Mouse (Mus musculus) v-Abl transformed pro-B cells (cell line): ENCODE measurements around the gene D630045J12Rik.

ENCODE experiments used
- in situ Hi-C, 2 experiments: fragments of 400-800 bp; cut with MboI; formaldehyde crosslinking; loops; one replicate each; pipeline ENCODE4 v1.15.1; 2025; ENCODE audit not compliant: unreplicated experiment in 2 of 2

D630045J12Rik gene

GRCm38 (mm10) chr6:38244167-38244566 lies 9.6 kb downstream of the D630045J12Rik start:
- in situ Hi-C loops: no loop called here

GRCm38 (mm10) chr6:38242833-38243232 lies 11.0 kb downstream of the D630045J12Rik start:
- in situ Hi-C loops: no loop called here

GRCm38 (mm10) chr6:38242295-38242830 lies 11.4 kb downstream of the D630045J12Rik start:
- in situ Hi-C loops: no loop called here

- in situ Hi-C loops: no loop called here
Measured at GRCm38 (mm10) chr6:38241508-38241907, 12.3 kb downstream of the D630045J12Rik start.

GRCm38 (mm10) chr6:38240618-38241017 lies 13.2 kb downstream of the D630045J12Rik start:
- in situ Hi-C loops: no loop called here

- in situ Hi-C loops: no loop called here
Measured at GRCm38 (mm10) chr6:38238382-38238781, 15.4 kb downstream of the D630045J12Rik start.

GRCm38 (mm10) chr6:38235991-38236658 lies 17.7 kb downstream of the D630045J12Rik start:
- in situ Hi-C loops: no loop called here

DNA sequence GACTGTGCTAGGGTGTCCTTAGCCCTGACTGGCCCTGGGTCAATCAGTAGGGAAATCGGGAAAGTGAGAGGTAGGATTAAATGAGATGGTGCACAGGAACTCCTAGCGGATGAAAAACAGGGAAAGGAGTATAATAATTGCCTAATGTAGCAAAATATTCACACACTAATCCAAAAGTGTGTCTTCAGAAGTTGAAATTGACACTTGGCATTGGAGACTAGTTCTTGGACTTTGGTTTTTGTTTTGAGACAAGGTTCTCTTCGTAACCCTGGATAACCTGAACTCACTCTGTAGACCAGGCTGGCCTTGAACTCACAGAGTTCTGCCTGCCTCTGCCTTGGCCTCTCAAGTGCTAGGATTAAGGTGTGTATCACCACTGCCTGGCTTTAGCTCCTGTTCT lies 20.0 kb downstream of the D630045J12Rik start:
- in situ Hi-C loops: no loop called here

- in situ Hi-C loops: no loop called here
Measured at GRCm38 (mm10) chr6:38232917-38233316, 20.9 kb downstream of the D630045J12Rik start.

DNA sequence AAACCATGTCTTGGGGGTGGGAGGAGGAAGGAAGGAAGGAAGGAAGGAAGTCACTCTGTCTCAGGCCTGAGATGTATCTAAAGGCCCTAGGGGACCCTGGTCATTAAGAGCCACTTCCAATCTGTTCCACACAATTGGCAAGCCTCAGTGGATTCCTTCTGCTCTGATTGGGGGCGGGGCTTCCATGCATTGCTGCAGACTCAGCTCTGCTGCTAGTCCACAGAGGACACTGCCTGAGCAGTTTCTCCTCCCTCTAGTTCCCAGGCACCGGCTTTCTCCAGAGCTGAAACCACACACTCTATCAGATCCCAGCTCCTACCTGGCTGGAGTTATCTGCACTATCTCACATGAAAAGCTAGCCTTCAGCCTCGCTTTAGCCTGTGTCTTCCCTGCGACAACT lies 21.8 kb downstream of the D630045J12Rik start:
- in situ Hi-C loops: no loop called here

DNA sequence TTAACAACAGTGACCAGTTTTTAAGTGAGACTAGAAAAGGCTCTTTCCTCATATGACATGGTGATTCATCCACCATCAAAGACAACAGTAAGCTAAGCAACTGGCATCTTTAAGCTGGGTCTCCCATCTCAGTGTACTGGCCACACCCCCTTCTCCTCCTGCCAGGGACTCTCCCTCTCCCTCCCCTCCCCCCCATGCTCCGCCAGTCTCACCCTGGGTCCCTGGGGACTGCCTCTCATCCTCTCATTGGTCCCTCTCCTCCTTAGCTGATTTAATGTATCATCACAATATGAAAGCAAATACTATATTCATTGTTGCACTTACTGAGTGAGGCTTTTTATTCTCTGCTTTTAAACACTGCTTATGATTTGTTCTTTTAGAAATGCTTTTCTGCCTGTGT lies 29.7 kb downstream of the D630045J12Rik start:
- in situ Hi-C loops: no loop called here

- in situ Hi-C loops: no loop called here
Measured at GRCm38 (mm10) chr6:38219261-38219660, 34.5 kb downstream of the D630045J12Rik start.

- in situ Hi-C loops: no loop called here
Measured at GRCm38 (mm10) chr6:38215448-38216110, 38.2 kb downstream of the D630045J12Rik start.

GRCm38 (mm10) chr6:38207621-38208020 lies 46.2 kb downstream of the D630045J12Rik start:
- in situ Hi-C loops: no loop called here

DNA sequence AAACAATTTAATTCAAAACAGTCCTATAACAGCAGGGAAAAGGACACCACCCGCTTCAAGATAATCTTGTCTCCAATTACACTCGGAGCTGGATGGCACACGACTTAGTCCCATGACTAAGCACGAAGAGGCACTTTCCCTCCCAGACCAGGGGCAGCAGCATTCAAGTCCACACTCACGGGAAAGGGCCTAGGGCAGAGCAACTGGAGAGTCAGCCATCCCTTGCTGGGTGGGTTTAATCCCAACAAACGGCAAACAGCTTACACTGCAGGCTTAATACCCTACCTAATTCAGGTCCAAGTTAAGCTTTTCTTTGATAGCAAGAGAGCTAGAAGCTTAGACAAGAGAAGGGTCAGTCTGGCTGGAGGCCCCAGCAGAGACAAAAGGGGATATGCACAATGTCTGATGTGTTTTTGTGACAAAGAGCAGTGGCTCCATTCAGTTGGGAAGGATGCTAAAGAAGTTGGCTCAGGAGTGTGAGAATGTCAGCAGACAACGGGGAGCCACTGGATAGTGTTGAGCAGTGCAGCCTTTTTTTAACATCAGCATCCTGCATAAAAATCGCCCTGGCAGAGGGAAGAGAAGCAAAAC lies 46.8 kb downstream of the D630045J12Rik start:
- in situ Hi-C loops: no loop called here

DNA sequence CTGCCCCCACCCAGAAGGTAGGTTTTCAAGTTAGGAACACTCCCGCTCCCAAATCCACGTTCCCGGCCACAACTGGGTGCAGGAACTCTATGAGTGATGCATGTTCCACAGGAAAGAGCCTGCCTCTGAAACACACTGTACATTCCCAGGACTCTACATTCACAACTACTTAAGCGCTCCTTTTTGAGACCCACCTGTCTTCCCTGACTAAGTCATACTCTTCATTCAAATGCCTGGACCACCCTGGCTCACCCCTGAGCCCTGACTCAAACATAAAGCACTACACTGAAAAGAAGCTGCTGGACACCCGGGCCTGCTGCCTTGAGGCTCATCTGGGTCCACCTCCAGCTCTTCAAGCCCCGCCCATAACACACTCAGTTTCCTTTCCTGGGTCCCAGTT lies 48.4 kb downstream of the D630045J12Rik start:
- in situ Hi-C loops: no loop called here

DNA sequence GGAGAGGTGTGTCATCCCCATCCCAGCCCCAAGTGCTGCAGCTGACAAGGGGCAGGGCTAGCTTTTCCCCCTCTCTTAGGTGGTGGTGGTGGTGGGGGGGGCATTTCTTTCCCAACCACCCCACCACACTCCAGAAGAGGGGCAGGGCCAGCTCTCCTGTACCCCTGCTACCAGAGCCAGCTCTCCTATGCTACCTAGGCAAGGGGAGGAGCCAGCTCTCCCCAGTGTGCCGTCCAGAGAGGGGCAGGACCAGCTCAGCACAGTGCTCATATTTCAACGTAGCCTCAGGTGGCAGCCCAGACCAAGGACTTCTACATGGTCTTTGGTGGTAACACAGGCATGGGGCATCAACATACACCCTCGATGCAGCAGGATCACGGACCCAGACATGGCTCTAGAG lies 50.0 kb downstream of the D630045J12Rik start:
- in situ Hi-C loops: no loop called here

DNA sequence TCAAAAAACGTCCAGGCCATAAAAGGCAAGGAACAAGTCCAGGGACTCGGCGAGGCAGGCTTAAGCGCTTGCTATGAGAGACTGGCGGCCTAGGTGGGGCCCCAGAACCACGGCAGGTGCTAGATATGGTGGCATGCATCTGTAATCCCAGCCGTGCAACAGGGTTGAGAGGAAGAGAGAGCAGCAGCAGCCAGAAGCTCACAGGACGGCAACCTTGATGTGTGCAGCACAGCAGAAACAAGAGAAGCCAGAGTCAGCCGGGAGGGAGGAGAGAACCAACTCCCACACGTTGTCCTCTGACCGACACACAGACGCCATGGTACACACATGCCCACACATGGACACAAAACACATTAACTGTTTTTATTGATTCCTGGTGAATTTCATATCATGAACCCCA lies 51.0 kb downstream of the D630045J12Rik start:
- in situ Hi-C loops: no loop called here

- in situ Hi-C loops: no loop called here
Measured at GRCm38 (mm10) chr6:38201495-38201894, 52.3 kb downstream of the D630045J12Rik start.

- in situ Hi-C loops: no loop called here
Measured at GRCm38 (mm10) chr6:38199599-38199998, 54.2 kb downstream of the D630045J12Rik start.

DNA sequence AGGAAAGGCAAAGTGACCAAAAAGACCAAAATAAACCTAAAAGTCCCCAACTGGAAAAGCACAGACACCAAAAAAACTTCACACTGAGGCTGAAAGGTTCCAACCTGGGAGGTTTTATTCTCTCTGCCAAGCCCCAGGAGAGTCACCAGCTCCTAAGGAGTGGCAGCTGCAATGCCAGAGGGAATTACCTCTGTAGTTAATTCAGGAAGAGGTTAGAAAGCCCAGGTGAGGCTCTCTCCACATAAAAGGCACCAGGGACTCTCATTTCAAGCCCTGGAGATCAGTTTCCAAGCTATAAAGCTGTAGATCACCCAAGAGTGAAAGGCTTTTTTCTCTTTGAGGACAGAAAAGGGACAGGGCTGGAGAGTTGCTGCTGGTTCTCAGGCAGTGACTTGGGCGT lies 55.1 kb downstream of the D630045J12Rik start:
- in situ Hi-C loops: no loop called here
